ENCODE assay signal across 7 mouse cellular contexts in genomic region chr4:114821567-114822192, GRCm38 (mm10). TPM values are rescaled to one million over a fixed set of nuclear protein-coding genes. Genes with fewer than 3 reads are reported as not detected.
A peak's percentile ranks its signal among the peaks of the same experiment; 100 is the strongest.
DNase-seq lines count a peak whose midpoint lies in the region; ATAC-seq and TF ChIP-seq lines count a peak whose summit lies in the region.

Gene Gm12830, plus strand, starts transcription at chr4:114821722.

- H3K27ac ChIP-seq in bone marrow, adult 2 months (ENCODE audit: control insufficient read depth, insufficient read depth, low read depth, low read length, poor library complexity) = no peak within 1 kb of the TSS
- H3K27ac ChIP-seq in intestine, embryonic 16.5 days (ENCODE audit: low read length) = 0 out of 2 replicates have a peak within 1 kb of the TSS, but pooled peaks have one; percentile 58
- peak within 1 kb of the TSS; percentile 81 for H3K27ac ChIP-seq in limb, embryonic 10.5 days
- H3K27ac ChIP-seq in midbrain, embryonic 12.5 days (replicated peaks) = peak within 1 kb of the TSS; percentile 11; the same call in 1 of the 2 replicates
- H3K27ac ChIP-seq in stomach, embryonic 16.5 days (ENCODE audit: low read length) = peak within 1 kb of the TSS; percentile 6; the same call in 1 of the 2 replicates

- H3K27me3 ChIP-seq in intestine, embryonic 16.5 days (replicated peaks; ENCODE audit: control insufficient read depth, insufficient read depth, low read length) = peaks cover 4% of the 10 kb centered on the region; the same call in 1 of the 2 replicates
- H3K27me3 ChIP-seq in limb, embryonic 10.5 days (ENCODE audit: low read depth, poor library complexity, severe bottlenecking) = peaks cover 97% of the 10 kb centered on the region
- H3K27me3 ChIP-seq in midbrain, embryonic 12.5 days = peaks cover 63% of the 10 kb centered on the region
- peaks cover 7% of the 10 kb centered on the region; the same call in 1 of the 2 replicates for H3K27me3 ChIP-seq in stomach, embryonic 16.5 days (ENCODE audit: control insufficient read depth, insufficient read depth, low read length)

- H3K4me1 ChIP-seq in bone marrow, adult 2 months (ENCODE audit: control insufficient read depth, insufficient read depth, low read length) = no peaks in the 10 kb centered on the region
- H3K4me1 ChIP-seq in intestine, embryonic 16.5 days (ENCODE audit: control insufficient read depth, insufficient read depth, low read length) = peaks cover 4% of the 10 kb centered on the region; the same call in 1 of the 2 replicates
- peaks cover 47% of the 10 kb centered on the region for H3K4me1 ChIP-seq in limb, embryonic 10.5 days
- H3K4me1 ChIP-seq in midbrain, embryonic 12.5 days = peaks cover 23% of the 10 kb centered on the region
- peaks cover 18% of the 10 kb centered on the region for H3K4me1 ChIP-seq in stomach, embryonic 16.5 days (ENCODE audit: control insufficient read depth, insufficient read depth, low read length)

- peak; percentile 83 for DNase-seq in embryo, embryonic 9.5 days (ENCODE audit: extremely low spot score)
- DNase-seq in heart, adult 11 months = peak; percentile 89
- peak; percentile 93 for DNase-seq in limb, embryonic 10.5 days (ENCODE audit: low spot score)

- no peak for TF ChIP-seq CTCF in bone marrow, adult 2 months (IDR thresholded peaks at IDR 0.05; ENCODE audit: control insufficient read depth, insufficient read depth, low read length)

- H3K9ac ChIP-seq in intestine, embryonic 16.5 days (ENCODE audit: low read depth, low read length) = peak within 1 kb of the TSS; percentile 64
- peak within 1 kb of the TSS; percentile 25; the same call in 1 of the 2 replicates for H3K9ac ChIP-seq in midbrain, embryonic 12.5 days (replicated peaks)
- peak within 1 kb of the TSS; percentile 67 for H3K9ac ChIP-seq in stomach, embryonic 16.5 days (ENCODE audit: low read length)

- H3K9me3 ChIP-seq in intestine, embryonic 16.5 days (ENCODE audit: control insufficient read depth, low read length) = no peaks in the 10 kb centered on the region
- no peaks in the 10 kb centered on the region for H3K9me3 ChIP-seq in limb, embryonic 10.5 days (replicated peaks)
- no peaks in the 10 kb centered on the region for H3K9me3 ChIP-seq in midbrain, embryonic 12.5 days
- peaks cover 2% of the 10 kb centered on the region; the same call in 1 of the 2 replicates for H3K9me3 ChIP-seq in stomach, embryonic 16.5 days (replicated peaks; ENCODE audit: control insufficient read depth, low read length)

- 1% methylated on average over 51 of the region's 51 CpGs for WGBS in bone marrow, adult 2 months
- WGBS in intestine, embryonic 16.5 days = 1% methylated on average over 51 of the region's 51 CpGs
- under 1% methylated on average over 51 of the region's 51 CpGs for WGBS in limb, embryonic 10.5 days
- WGBS in midbrain, embryonic 12.5 days = 1% methylated on average over 51 of the region's 51 CpGs
- 2% methylated on average over 51 of the region's 51 CpGs for WGBS in stomach, embryonic 16.5 days

- H3K4me3 ChIP-seq in bone marrow, adult 2 months (replicated peaks; ENCODE audit: control insufficient read depth, low read depth, low read length) = peak within 1 kb of the TSS; percentile 9
- H3K4me3 ChIP-seq in intestine, embryonic 16.5 days (ENCODE audit: low read length) = peak within 1 kb of the TSS; percentile 56
- H3K4me3 ChIP-seq in limb, embryonic 10.5 days = peak within 1 kb of the TSS; percentile 43
- H3K4me3 ChIP-seq in midbrain, embryonic 12.5 days = peak within 1 kb of the TSS; percentile 41
- peak within 1 kb of the TSS; percentile 55 for H3K4me3 ChIP-seq in stomach, embryonic 16.5 days (replicated peaks; ENCODE audit: low read length)

- no peak for TF ChIP-seq POLR2A in bone marrow, adult 2 months (IDR thresholded peaks at IDR 0.05; ENCODE audit: borderline replicate concordance, control insufficient read depth, low read depth, low read length)

- peak; percentile 87 for ATAC-seq in intestine, embryonic 16.5 days
- ATAC-seq in midbrain, embryonic 12.5 days (ENCODE audit: low FRiP score, low read depth) = peak; percentile 82
- ATAC-seq in stomach, embryonic 16.5 days (ENCODE audit: insufficient read depth, low FRiP score) = peak; percentile 85

- H3K36me3 ChIP-seq in intestine, embryonic 16.5 days (ENCODE audit: control insufficient read depth, insufficient read depth, low read length) = no peaks in the 10 kb centered on the region
- no peaks in the 10 kb centered on the region for H3K36me3 ChIP-seq in limb, embryonic 10.5 days
- H3K36me3 ChIP-seq in midbrain, embryonic 12.5 days = no peaks in the 10 kb centered on the region
- no peaks in the 10 kb centered on the region for H3K36me3 ChIP-seq in stomach, embryonic 16.5 days (ENCODE audit: control insufficient read depth, insufficient read depth, low read length)

- H3K4me2 ChIP-seq in intestine, embryonic 16.5 days (ENCODE audit: low read depth, low read length) = peak within 1 kb of the TSS; percentile 75
- peak within 1 kb of the TSS; percentile 51 for H3K4me2 ChIP-seq in midbrain, embryonic 12.5 days (replicated peaks)
- peak within 1 kb of the TSS; percentile 70 for H3K4me2 ChIP-seq in stomach, embryonic 16.5 days (ENCODE audit: low read depth, low read length)

RNA-seq across cellular contexts. Expression of gene Gm12830, which starts in this region (rescaled TPM):
- not detected in 2 replicates for polyA plus RNA-seq in bone marrow, adult 2 months (2011; ENCODE audit: insufficient read depth, insufficient read length, low replicate concordance, missing spikeins)
- not detected in 2 replicates for polyA plus RNA-seq in intestine, embryonic 16.5 days (2015; fragmentation: Nextera tagmentation; extraction: Ambion mirVana)
- polyA plus RNA-seq in limb, embryonic 10.5 days (2016; fragmentation: Nextera tagmentation; extraction: Ambion mirVana) = not detected in 2 replicates
- not detected in 2 replicates for polyA plus RNA-seq in midbrain, embryonic 12.5 days (2016; fragmentation: Nextera tagmentation; extraction: Ambion mirVana)
- not detected in 2 replicates for polyA plus RNA-seq in stomach, embryonic 16.5 days (2015; fragmentation: Nextera tagmentation; extraction: Ambion mirVana)

Comparison
In these comparisons a context has a peak if more than half of its experiments do, and no peak if none do; other contexts are left out.
1. Peak in ATAC-seq, H3K4me3 ChIP-seq, H3K27ac ChIP-seq, H3K9ac ChIP-seq and H3K4me2 ChIP-seq in intestine, embryonic 16.5 days; RNA of the gene not detected or under 1 TPM.
2. Peak in DNase-seq, H3K4me3 ChIP-seq and H3K27ac ChIP-seq in limb, embryonic 10.5 days; RNA of the gene not detected or under 1 TPM.
3. Peak in ATAC-seq, H3K4me3 ChIP-seq, H3K27ac ChIP-seq, H3K9ac ChIP-seq and H3K4me2 ChIP-seq in midbrain, embryonic 12.5 days; RNA of the gene not detected or under 1 TPM.
4. Peak in ATAC-seq, H3K4me3 ChIP-seq, H3K27ac ChIP-seq, H3K9ac ChIP-seq and H3K4me2 ChIP-seq in stomach, embryonic 16.5 days; RNA of the gene not detected or under 1 TPM.